In genomic region chr12:111271406-111271805, GRCm38 (mm10) we compare ENCODE assay signal across 12 mouse cellular contexts. TPM values are rescaled to one million over a fixed set of nuclear protein-coding genes. Genes with fewer than 3 reads are reported as not detected.
DNase-seq lines count a peak whose midpoint lies in the region; ATAC-seq and TF ChIP-seq lines count a peak whose summit lies in the region.
"Had no signal": no experiment of that assay in that cellular context is flagged by ENCODE, and none has a peak within 500 bp of the region (broad histone marks: within the 10 kb centered on the region; RNA-seq: fewer than 3 reads in every experiment).

No protein-coding gene starts in this region.

- intact Hi-C loops in heart, postnatal 36 days (cut with DNase I): no loop called here

- H3K9me3 ChIP-seq in heart, embryonic 13.5 days: no peaks in the 10 kb centered on the region
- no peaks in the 10 kb centered on the region for H3K9me3 ChIP-seq in lung, embryonic 16.5 days (ENCODE audit: control insufficient read depth, low read length)
- H3K9me3 ChIP-seq in lung, postnatal 0 days (ENCODE audit: low read length): no peaks in the 10 kb centered on the region
- no peaks in the 10 kb centered on the region for H3K9me3 ChIP-seq in intestine, embryonic 15.5 days

- H3K27ac ChIP-seq in heart, embryonic 13.5 days (replicated peaks): no peak overlapping the region
- no peak overlapping the region for H3K27ac ChIP-seq in lung, embryonic 16.5 days (ENCODE audit: low read length)
- no peak overlapping the region for H3K27ac ChIP-seq in lung, postnatal 0 days (ENCODE audit: low read length)
- 0 out of 2 replicates have a peak overlapping the region, but pooled peaks have one; percentile 7 for H3K27ac ChIP-seq in intestine, embryonic 15.5 days
- peak overlapping the region; percentile 50; the same call in 1 of the 2 replicates for H3K27ac ChIP-seq in small intestine, adult 2 months (ENCODE audit: insufficient read depth, low read depth, low read length)

- peaks cover 76% of the 10 kb centered on the region for H3K27me3 ChIP-seq in heart, embryonic 13.5 days (replicated peaks)
- H3K27me3 ChIP-seq in lung, embryonic 16.5 days (ENCODE audit: control insufficient read depth, insufficient read depth, low read depth, low read length): peaks cover 69% of the 10 kb centered on the region
- H3K27me3 ChIP-seq in lung, postnatal 0 days (replicated peaks; ENCODE audit: insufficient read depth, low read length): peaks cover 57% of the 10 kb centered on the region
- peaks cover 60% of the 10 kb centered on the region for H3K27me3 ChIP-seq in intestine, embryonic 15.5 days (replicated peaks)
- peaks cover 13% of the 10 kb centered on the region; the same call in 1 of the 2 replicates for H3K27me3 ChIP-seq in small intestine, adult 2 months (ENCODE audit: control insufficient read depth, insufficient read depth, low read length)

- H3K9ac ChIP-seq in heart, embryonic 13.5 days: 0 out of 2 replicates have a peak overlapping the region, but pooled peaks have one; percentile 7
- H3K9ac ChIP-seq in lung, embryonic 16.5 days (ENCODE audit: low read length): no peak overlapping the region
- no peak overlapping the region for H3K9ac ChIP-seq in lung, postnatal 0 days (replicated peaks; ENCODE audit: low read depth)
- H3K9ac ChIP-seq in intestine, embryonic 15.5 days: peak overlapping the region; percentile 42

- no peak for DNase-seq in heart, postnatal 36 days
- DNase-seq in lung, postnatal 0 days (ENCODE audit: low spot score): no peak
- DNase-seq in c-Kit-positive CD71-positive TER-119-positive erythroid progenitor cells, embryonic 14.5 days (ENCODE audit: low spot score): no peak
- no peak for DNase-seq in urinary bladder, adult 2 months (ENCODE audit: low spot score)
- DNase-seq: right cerebral cortex, adult 18-20 months had no signal

- 4% methylated on average over 28 of the region's 28 CpGs for WGBS in heart, embryonic 13.5 days
- WGBS in lung, embryonic 16.5 days: 6% methylated on average over 25 of the region's 28 CpGs
- 11% methylated on average over 22 of the region's 28 CpGs for WGBS in lung, postnatal 0 days
- whole genome bisulfite sequencing in intestine, embryonic 15.5 days: 8% methylated on average over 28 of the region's 28 CpGs
- 3% methylated on average over 28 of the region's 28 CpGs for WGBS in small intestine, adult 2 months

- peak overlapping the region; percentile 47 for H3K4me2 ChIP-seq in heart, embryonic 13.5 days
- peak overlapping the region; percentile 25; the same call in 1 of the 2 replicates for H3K4me2 ChIP-seq in lung, embryonic 16.5 days (ENCODE audit: low read depth, low read length)
- H3K4me2 ChIP-seq in lung, postnatal 0 days (replicated peaks; ENCODE audit: low read depth, low read length): no peak overlapping the region
- peak overlapping the region; percentile 56 for H3K4me2 ChIP-seq in intestine, embryonic 15.5 days (replicated peaks)

- H3K36me3 ChIP-seq in heart, embryonic 13.5 days: no peaks in the 10 kb centered on the region
- H3K36me3 ChIP-seq in lung, embryonic 16.5 days (ENCODE audit: control insufficient read depth, insufficient read depth, low read length): no peaks in the 10 kb centered on the region
- no peaks in the 10 kb centered on the region for H3K36me3 ChIP-seq in lung, postnatal 0 days (ENCODE audit: insufficient read depth, low read length)
- no peaks in the 10 kb centered on the region for H3K36me3 ChIP-seq in intestine, embryonic 15.5 days
- peaks cover 25% of the 10 kb centered on the region for H3K36me3 ChIP-seq in small intestine, adult 2 months (ENCODE audit: control insufficient read depth, insufficient read depth, low read length)

- peaks cover 31% of the 10 kb centered on the region for H3K4me1 ChIP-seq in heart, embryonic 13.5 days
- peaks cover 21% of the 10 kb centered on the region for H3K4me1 ChIP-seq in lung, embryonic 16.5 days (replicated peaks; ENCODE audit: control insufficient read depth, insufficient read depth, low read length)
- peaks cover 15% of the 10 kb centered on the region for H3K4me1 ChIP-seq in lung, postnatal 0 days (ENCODE audit: insufficient read depth, low read depth, low read length)
- peaks cover 33% of the 10 kb centered on the region for H3K4me1 ChIP-seq in intestine, embryonic 15.5 days (replicated peaks)
- H3K4me1 ChIP-seq in small intestine, adult 2 months (ENCODE audit: control insufficient read depth, insufficient read depth, insufficient read length, low read length): peaks cover 42% of the 10 kb centered on the region

- H3K4me3 ChIP-seq in heart, embryonic 13.5 days: peak overlapping the region; percentile 24
- peak overlapping the region; percentile 23 for H3K4me3 ChIP-seq in lung, embryonic 16.5 days (ENCODE audit: low read length)
- H3K4me3 ChIP-seq in lung, postnatal 0 days (ENCODE audit: low read depth, low read length): no peak overlapping the region; the same call in 1 of the 2 replicates
- H3K4me3 ChIP-seq in intestine, embryonic 15.5 days (replicated peaks): peak overlapping the region; percentile 41
- H3K4me3 ChIP-seq in small intestine, adult 2 months (ENCODE audit: low read depth, low read length): peak overlapping the region; percentile 75
- H3K4me3 ChIP-seq: myocyte had no signal

- TF ChIP-seq EP300 in lung, postnatal 0 days (IDR thresholded peaks at IDR 0.05): no peak

- TF ChIP-seq CTCF in lung, postnatal 0 days (IDR thresholded peaks at IDR 0.05): no peak
- TF ChIP-seq CTCF in small intestine, adult 2 months (IDR thresholded peaks at IDR 0.05; ENCODE audit: extremely low read depth, insufficient read length, insufficient replicate concordance, low read depth, low read length): no peak

- no peak for ATAC-seq in heart, embryonic 13.5 days (ENCODE audit: extremely low read depth, insufficient number of reproducible peaks, low FRiP score, low TSS enrichment)
- ATAC-seq in lung, embryonic 16.5 days (ENCODE audit: low read depth): no peak
- no peak for ATAC-seq in lung, postnatal 0 days
- peak; percentile 47 for ATAC-seq in intestine, embryonic 15.5 days
- ATAC-seq: forebrain, embryonic 14.5 days had no signal

- TF ChIP-seq POLR2A in small intestine, adult 2 months (IDR thresholded peaks at IDR 0.05; ENCODE audit: low read depth, low read length): no peak; the same call in 1 of the 2 replicates

RNA-seq across cellular contexts. Expression of gene Amn, which starts 0.5 kb away (rescaled TPM):
- 2.9 and 3.4 TPM in 2 replicates for polyA plus RNA-seq in heart, embryonic 13.5 days (2015; fragmentation: Nextera tagmentation; extraction: Ambion mirVana)
- total RNA-seq in heart, postnatal 36 days (2021): not detected
- polyA plus RNA-seq in lung, embryonic 16.5 days (2015; fragmentation: Nextera tagmentation; extraction: Ambion mirVana): 0.44 and 0.69 TPM in 2 replicates
- 0.31 and 0.40 TPM in 2 replicates for polyA plus RNA-seq in lung, postnatal 0 days (2015; fragmentation: Nextera tagmentation; extraction: Ambion mirVana)
- polyA plus RNA-seq in intestine, embryonic 15.5 days (2015; fragmentation: Nextera tagmentation; extraction: Ambion mirVana): 127 and 149 TPM in 2 replicates
- polyA plus RNA-seq in small intestine, adult 2 months (2012; rRNA removed): 127 and 1,225 TPM in 2 replicates
- 2.3 and 4.1 TPM in 2 replicates for polyA plus RNA-seq in urinary bladder, adult 2 months (2012; rRNA removed)
- total RNA-seq: hematopoietic stem cell, adult 5-6 weeks had no signal

Comparison
In these comparisons a context has a peak if more than half of its experiments do, and no peak if none do; other contexts are left out.
1. H3K27ac ChIP-seq: peak in intestine, embryonic 15.5 days (single experiment) and small intestine, adult 2 months (single experiment); none in heart, embryonic 13.5 days (single experiment), lung, embryonic 16.5 days (single experiment) and lung, postnatal 0 days (single experiment).
2. H3K9ac ChIP-seq: peak in heart, embryonic 13.5 days (single experiment) and intestine, embryonic 15.5 days (single experiment); none in lung, embryonic 16.5 days (single experiment) and lung, postnatal 0 days (single experiment).
3. RNA of gene Amn, which starts 0.5 kb away (polyA plus RNA-seq): 127 to 1,225 TPM in small intestine, adult 2 months and 127 to 149 TPM in intestine, embryonic 15.5 days; 2.3 to 4.1 TPM in urinary bladder, adult 2 months, 2.9 to 3.4 TPM in heart, embryonic 13.5 days, 0.44 to 0.69 TPM in lung, embryonic 16.5 days and 0.31 to 0.40 TPM in lung, postnatal 0 days; every median in the first group is over 10 times any median in the second.